Mouse (Mus musculus): ENCODE measurements around the gene Jtb. TPM values are rescaled to one million over a fixed set of nuclear protein-coding genes. Genes with fewer than 3 reads are reported as not detected.

The Jtb gene
- total RNA-seq (2023; ENCODE audit: inconsistent age), result 90.1 to 110 TPM (median 97.2 TPM) in 4 replicates

GRCm38 (mm10) chr3:90231507-90232333 lies at the start of gene Jtb:
Gene Jtb, plus strand, starts transcription at chr3:90231597.

GRCm38 (mm10) chr3:90213377-90213866 lies 18.0 kb upstream of the Jtb start, which contains the start of the genes Rps27 and Rab13:
Gene Rps27, minus strand, starts transcription at chr3:90213651.
Gene Rab13, plus strand, starts transcription at chr3:90213695.

GRCm38 (mm10) chr3:90242984-90243775 lies 11.8 kb downstream of the Jtb start, which contains the start of gene Creb3l4:
Gene Creb3l4, minus strand, starts transcription at chr3:90243512.

GRCm38 (mm10) chr3:90247960-90248745 lies 16.8 kb downstream of the Jtb start, which contains the start of gene Slc39a1:
Gene Slc39a1, plus strand, starts transcription at chr3:90248172.

GRCm38 (mm10) chr3:90253653-90254418 lies 22.4 kb downstream of the Jtb start, which contains the start of gene Crtc2:
Gene Crtc2, plus strand, starts transcription at chr3:90254163.

GRCm38 (mm10) chr3:90265034-90265931 lies 33.9 kb downstream of the Jtb start, which contains the start of gene Dennd4b:
Gene Dennd4b, plus strand, starts transcription at chr3:90265185.

Other genes starting within 250 kb of the Jtb start
- 49.4 to 71.9 TPM (median 64.8 TPM) in 4 replicates for gene Hax1, start 232.8 kb upstream of the Jtb start, total RNA-seq (2023; ENCODE audit: inconsistent age)
- 99.0 to 130 TPM (median 121 TPM) in 4 replicates for gene 4933434E20Rik, start 180.0 kb upstream of the Jtb start, total RNA-seq (2023; ENCODE audit: inconsistent age)
- 262 to 354 TPM (median 316 TPM) in 4 replicates for gene Ubap2l, start 179.0 kb upstream of the Jtb start, total RNA-seq (2023; ENCODE audit: inconsistent age)
- 552 to 576 TPM (median 565 TPM) in 4 replicates for gene Tpm3, start 158.9 kb upstream of the Jtb start, total RNA-seq (2023; ENCODE audit: inconsistent age)
- gene Nup210l, start 127.5 kb upstream of the Jtb start, total RNA-seq (2023; ENCODE audit: inconsistent age), result 1.3 to 2.2 TPM (median 1.5 TPM) in 4 replicates
- gene Rps27, start 17.9 kb upstream of the Jtb start, total RNA-seq (2023; ENCODE audit: inconsistent age), result 9,271 to 10,786 TPM (median 10,164 TPM) in 4 replicates
- 0.93 TPM in 1 of 4 replicates, not detected in the others for gene Rab13, start 17.9 kb upstream of the Jtb start, total RNA-seq (2023; ENCODE audit: inconsistent age)
- not detected in 4 replicates for gene Creb3l4, start 11.9 kb downstream of the Jtb start, total RNA-seq (2023; ENCODE audit: inconsistent age)
- 29.2 to 30.8 TPM (median 30.3 TPM) in 4 replicates for gene Slc39a1, start 16.6 kb downstream of the Jtb start, total RNA-seq (2023; ENCODE audit: inconsistent age)
- gene Crtc2, start 22.6 kb downstream of the Jtb start, total RNA-seq (2023; ENCODE audit: inconsistent age), result 175 to 191 TPM (median 186 TPM) in 4 replicates
- 174 to 198 TPM (median 187 TPM) in 4 replicates for gene Dennd4b, start 33.6 kb downstream of the Jtb start, total RNA-seq (2023; ENCODE audit: inconsistent age)
- 110 to 130 TPM (median 118 TPM) in 4 replicates for gene Gatad2b, start 61.6 kb downstream of the Jtb start, total RNA-seq (2023; ENCODE audit: inconsistent age)
- gene Slc27a3, start 158.3 kb downstream of the Jtb start, total RNA-seq (2023; ENCODE audit: inconsistent age), result 0.99 to 2.0 TPM (median 1.6 TPM) in 4 replicates
- gene Ints3, start 202.0 kb downstream of the Jtb start, total RNA-seq (2023; ENCODE audit: inconsistent age), result 50.8 to 61.1 TPM (median 56.2 TPM) in 4 replicates
- gene Npr1, start 234.3 kb downstream of the Jtb start, total RNA-seq (2023; ENCODE audit: inconsistent age), result 0.83 TPM in 1 of 4 replicates, not detected in the others
- 85.5 to 94.6 TPM (median 90.6 TPM) in 4 replicates for gene Ilf2, start 244.5 kb downstream of the Jtb start, total RNA-seq (2023; ENCODE audit: inconsistent age)